Mouse (Mus musculus) liver, embryonic 16.5 days (tissue): ENCODE data around the gene Nfkb1. TPM values are rescaled to one million over a fixed set of nuclear protein-coding genes. Genes with fewer than 3 reads are reported as not detected.

Experiments
- ATAC-seq: fragments of 200-750 bp; cut with Nextera tagmentation; 2 replicates; pipeline ENCODE4 v1.8.0; 2017; ENCODE audit warnings: low read depth, mild to moderate bottlenecking, moderate number of reproducible peaks, moderate library complexity
- H3K27ac ChIP-seq: fragments of 300-500 bp; sonication (generic); 2 replicates; pipeline ENCODE4 v1.5.1; 2014; ENCODE audit warnings: mild to moderate bottlenecking, low read length
- H3K27me3 ChIP-seq: fragments of 300-500 bp; sonication (generic); 2 replicates; pipeline ENCODE4 v1.6.1; 2014; ENCODE audit warnings: low read depth, low read length, mixed read lengths; ENCODE audit not compliant: control insufficient read depth, insufficient read depth
- H3K36me3 ChIP-seq: fragments of 300-500 bp; sonication (generic); 2 replicates; pipeline ENCODE4 v1.6.1; 2014; ENCODE audit warnings: mild to moderate bottlenecking; ENCODE audit not compliant: control insufficient read depth, insufficient read depth
- H3K4me1 ChIP-seq: fragments of 300-500 bp; sonication (generic); 2 replicates; pipeline ENCODE4 v1.6.1; 2014; ENCODE audit warnings: low read depth, low read length, mixed read lengths; ENCODE audit not compliant: control insufficient read depth
- H3K4me2 ChIP-seq: fragments of 300-500 bp; sonication (generic); 2 replicates; pipeline ENCODE4 v1.6.1; 2014; ENCODE audit warnings: low read depth, low read length, mixed read lengths
- H3K4me3 ChIP-seq: fragments of 300-500 bp; sonication (generic); 2 replicates; pipeline ENCODE4 v1.5.1; 2014; ENCODE audit warnings: low read depth, mild to moderate bottlenecking, low read length
- H3K9ac ChIP-seq: fragments of 300-500 bp; sonication (generic); 2 replicates; pipeline ENCODE4 v1.6.1; 2014; ENCODE audit warnings: low read depth, low read length
- H3K9me3 ChIP-seq: fragments of 300-500 bp; sonication (generic); replicated peaks from 2 replicates; pipeline ENCODE4 v1.6.1; 2016; ENCODE audit warnings: low read length; ENCODE audit not compliant: control insufficient read depth
- WGBS: fragments of 180-500 bp; shearing (Covaris S2); extraction: QIAGEN DNeasy Blood & Tissue Kit; methylation state at CpG from one replicate; pipeline ENCODE4 v1.1.7; 2014; ENCODE audit not compliant: insufficient replicate concordance; 5-methylcytosine and 5-hydroxymethylcytosine counted together
- polyA plus RNA-seq: library from polyadenylated mRNA; unstranded; fragments of >200 nt; fragmentation: Nextera tagmentation; extraction: Ambion mirVana; gene quantifications from 2 replicates; pipeline ENCODE4 v1.2.1, GENCODE M21; 2015

The Nfkb1 gene
- polyA plus RNA-seq, 1 experiment from 2014 or later = 10.7 TPM

DNA sequence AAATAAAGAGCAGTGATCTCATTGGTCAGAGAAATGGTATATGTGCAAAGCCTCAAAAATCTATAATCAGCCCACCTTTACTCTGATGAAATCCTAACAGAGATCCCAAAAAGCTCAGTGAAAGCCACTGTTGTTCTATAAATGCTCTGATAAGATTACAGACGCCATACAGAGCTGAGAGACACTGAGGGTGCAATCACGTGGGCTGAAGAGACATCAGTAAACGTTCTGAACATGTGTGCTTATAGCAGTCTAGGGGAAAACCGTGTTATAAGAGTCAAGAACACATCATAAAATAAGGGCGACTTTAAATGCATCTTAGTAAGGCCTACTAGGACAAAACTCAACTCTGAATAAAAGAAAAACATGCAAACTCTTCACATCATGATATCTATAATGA is 14.3 kb downstream of the Nfkb1 start:
- Histone ChIP-seq H3K4me3 (no peak overlapping the region), H3K27ac (no peak overlapping the region), H3K9me3 (no peaks in the 10 kb centered on the region), H3K9ac (no peak overlapping the region), H3K36me3 (no peaks in the 10 kb centered on the region), H3K27me3 (no peaks in the 10 kb centered on the region), H3K4me1 (peaks cover 20% of the 10 kb centered on the region), H3K4me2 (no peak overlapping the region)
- WGBS = 30% methylated on average over 5 of the region's 5 CpGs
- 0 out of 2 replicates have a peak, but pooled peaks have one; percentile 3 for ATAC-seq

DNA sequence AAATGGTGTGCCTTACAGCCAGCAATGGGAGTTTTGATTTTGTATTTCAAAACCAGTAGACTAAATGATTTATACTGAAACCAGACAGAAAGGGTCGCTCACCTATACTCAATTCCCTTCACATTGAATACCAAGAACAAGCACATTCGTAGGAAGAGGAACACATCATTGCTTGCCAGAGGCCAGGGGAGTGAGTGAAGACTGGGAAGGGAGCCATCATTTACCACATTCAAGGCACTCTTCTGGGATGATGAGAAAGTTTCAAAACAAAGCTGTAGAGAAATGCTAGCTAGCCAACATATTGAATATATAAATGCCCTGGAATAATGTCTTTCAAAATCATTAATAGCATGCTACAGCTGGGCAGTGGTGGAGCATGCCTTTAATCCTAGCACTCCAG is 15.0 kb downstream of the Nfkb1 start:
- Histone ChIP-seq H3K4me3 (no peak overlapping the region), H3K9ac (no peak overlapping the region), H3K4me1 (peaks cover 17% of the 10 kb centered on the region), H3K27me3 (no peaks in the 10 kb centered on the region), H3K4me2 (no peak overlapping the region), H3K27ac (no peak overlapping the region), H3K36me3 (no peaks in the 10 kb centered on the region), H3K9me3 (no peaks in the 10 kb centered on the region)
- WGBS = 61% methylated on average over 2 of the region's 2 CpGs
- ATAC-seq = no peak

DNA sequence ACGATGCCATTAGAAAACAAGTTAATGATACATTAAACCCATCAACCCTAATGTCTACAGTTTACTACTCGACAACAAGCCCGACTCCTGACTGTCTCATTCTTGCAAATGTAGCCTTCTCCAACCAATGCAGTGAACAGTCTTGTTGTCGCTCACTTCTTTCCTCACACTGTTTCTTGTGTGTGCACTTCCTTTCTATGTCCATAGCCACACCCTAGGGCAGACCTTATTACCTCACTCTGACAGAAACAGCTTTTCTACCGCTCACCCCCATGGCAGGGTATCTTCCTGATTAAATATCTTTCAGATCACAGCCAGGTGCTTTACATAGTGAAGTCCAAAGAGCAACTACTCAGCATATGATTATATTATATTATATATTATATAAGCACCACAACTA is 15.9 kb downstream of the Nfkb1 start:
- no peak overlapping the region for H3K27ac ChIP-seq
- no peaks in the 10 kb centered on the region for H3K9me3 ChIP-seq
- WGBS = 57% methylated on average over 5 of the region's 5 CpGs
- no peaks in the 10 kb centered on the region for H3K27me3 ChIP-seq
- peaks cover 17% of the 10 kb centered on the region for H3K4me1 ChIP-seq
- no peak for ATAC-seq
- H3K4me3 ChIP-seq = no peak overlapping the region
- no peak overlapping the region for H3K4me2 ChIP-seq
- H3K9ac ChIP-seq = no peak overlapping the region
- H3K36me3 ChIP-seq = no peaks in the 10 kb centered on the region

DNA sequence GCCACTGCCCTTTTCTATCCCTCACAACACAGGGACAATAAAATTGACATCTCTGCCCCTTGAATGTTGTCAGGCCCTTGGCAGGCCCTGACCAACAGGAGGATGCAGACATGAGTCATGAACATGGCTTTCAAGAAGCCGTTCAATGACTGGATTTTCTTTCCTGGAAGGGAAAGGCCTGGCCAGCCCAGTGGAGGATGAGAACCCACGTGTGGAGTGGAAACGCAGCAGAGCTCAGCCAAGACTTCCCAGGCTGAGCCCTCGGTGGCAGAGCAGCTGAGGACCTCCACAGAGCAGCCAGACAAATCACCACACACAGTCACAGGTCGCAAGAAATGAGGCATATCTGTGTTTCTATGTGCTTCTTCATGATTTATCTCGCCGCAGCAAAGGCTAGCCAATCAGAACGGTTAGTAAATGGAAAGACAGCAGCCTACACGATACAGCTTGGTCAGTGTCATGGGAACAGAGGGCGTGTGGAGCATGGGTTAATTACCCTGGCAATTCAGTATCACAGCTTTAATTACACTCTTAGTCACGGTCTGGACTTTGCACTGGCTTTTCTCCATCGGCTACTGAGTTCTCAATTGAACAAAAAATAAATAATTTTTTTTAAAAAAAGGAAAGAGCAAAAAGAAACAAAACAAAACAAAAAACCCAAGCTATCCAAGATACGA is 16.5 kb downstream of the Nfkb1 start:
- Histone ChIP-seq H3K4me3 (no peak overlapping the region), H3K4me1 (peaks cover 17% of the 10 kb centered on the region), H3K4me2 (no peak overlapping the region), H3K9ac (no peak overlapping the region), H3K27me3 (no peaks in the 10 kb centered on the region), H3K9me3 (no peaks in the 10 kb centered on the region), H3K36me3 (no peaks in the 10 kb centered on the region), H3K27ac (no peak overlapping the region)
- WGBS = 52% methylated on average over 13 of the region's 13 CpGs
- no peak for ATAC-seq

DNA sequence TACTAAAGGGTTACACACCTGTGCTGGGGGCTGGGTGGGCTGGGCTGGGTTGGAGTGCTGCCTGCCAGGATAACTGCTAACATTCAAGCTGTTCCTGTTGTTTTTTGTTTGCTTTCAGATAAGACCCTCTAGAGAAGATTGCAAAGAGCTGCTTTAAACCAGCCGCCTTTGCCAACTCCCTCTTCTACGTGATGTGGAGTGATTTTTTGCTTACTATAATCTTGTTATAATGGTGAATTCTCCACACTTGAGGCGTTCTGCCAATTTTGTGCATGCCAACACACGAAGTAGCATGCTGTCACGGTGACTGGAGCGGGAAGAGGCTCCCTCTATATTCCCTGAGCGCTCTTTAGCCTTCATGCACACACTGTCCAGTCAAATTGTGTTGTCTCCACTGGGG is 17.7 kb downstream of the Nfkb1 start:
- H3K4me1 ChIP-seq = peaks cover 17% of the 10 kb centered on the region
- no peak overlapping the region for H3K4me3 ChIP-seq
- no peak for ATAC-seq
- WGBS = 50% methylated on average over 7 of the region's 7 CpGs
- no peaks in the 10 kb centered on the region for H3K36me3 ChIP-seq
- no peaks in the 10 kb centered on the region for H3K27me3 ChIP-seq
- no peak overlapping the region for H3K4me2 ChIP-seq
- H3K9ac ChIP-seq = no peak overlapping the region
- H3K27ac ChIP-seq = no peak overlapping the region
- no peaks in the 10 kb centered on the region for H3K9me3 ChIP-seq

DNA sequence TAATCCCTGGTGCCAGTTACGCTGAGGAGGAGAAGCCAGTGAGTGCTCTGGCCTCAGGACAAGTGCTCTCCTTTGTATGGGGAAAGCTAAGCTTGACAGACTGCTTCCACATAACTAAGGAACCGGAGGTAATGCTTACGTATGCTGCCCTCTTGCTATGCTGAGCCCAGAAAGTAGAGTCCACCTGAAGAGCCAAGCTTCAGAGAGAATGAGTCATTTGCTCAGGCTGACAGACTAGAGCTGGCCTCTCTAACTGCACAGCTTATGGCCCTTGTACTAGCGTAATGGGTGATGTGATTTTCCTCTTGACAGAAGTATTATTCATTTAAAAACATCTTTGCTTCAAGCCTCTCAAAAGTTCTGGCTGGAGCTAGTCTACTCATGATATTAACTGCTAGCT is 18.3 kb downstream of the Nfkb1 start:
- Histone ChIP-seq H3K36me3 (no peaks in the 10 kb centered on the region), H3K27me3 (no peaks in the 10 kb centered on the region), H3K9ac (no peak overlapping the region), H3K27ac (no peak overlapping the region), H3K4me3 (no peak overlapping the region), H3K4me2 (no peak overlapping the region), H3K4me1 (peaks cover 17% of the 10 kb centered on the region), H3K9me3 (no peaks in the 10 kb centered on the region)
- ATAC-seq = no peak
- WGBS = 79% methylated on average over 4 of the region's 4 CpGs

DNA sequence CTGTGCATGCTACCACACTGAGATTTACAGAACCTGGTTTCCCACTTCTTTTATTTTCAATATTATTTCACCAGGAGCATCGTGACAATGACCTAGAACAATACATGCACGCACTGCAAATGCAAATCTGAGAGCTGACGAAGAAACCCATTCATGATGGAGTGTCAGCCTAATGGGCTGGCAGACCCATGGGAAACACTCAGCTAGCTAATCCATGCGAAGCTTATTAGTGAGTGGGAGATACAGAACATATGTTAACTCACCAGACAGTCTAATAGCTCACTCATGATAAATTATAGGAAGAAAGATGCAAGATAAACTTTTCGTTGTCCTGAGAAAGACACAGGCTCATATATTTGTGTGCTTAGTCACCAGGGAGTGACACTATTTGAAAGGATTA is 19.2 kb downstream of the Nfkb1 start:
- no peak overlapping the region for H3K4me3 ChIP-seq
- peaks cover 17% of the 10 kb centered on the region for H3K4me1 ChIP-seq
- no peaks in the 10 kb centered on the region for H3K36me3 ChIP-seq
- 66% methylated on average over 5 of the region's 5 CpGs for WGBS
- no peaks in the 10 kb centered on the region for H3K9me3 ChIP-seq
- ATAC-seq = no peak
- no peak overlapping the region for H3K27ac ChIP-seq
- H3K4me2 ChIP-seq = no peak overlapping the region
- H3K27me3 ChIP-seq = no peaks in the 10 kb centered on the region
- H3K9ac ChIP-seq = no peak overlapping the region

DNA sequence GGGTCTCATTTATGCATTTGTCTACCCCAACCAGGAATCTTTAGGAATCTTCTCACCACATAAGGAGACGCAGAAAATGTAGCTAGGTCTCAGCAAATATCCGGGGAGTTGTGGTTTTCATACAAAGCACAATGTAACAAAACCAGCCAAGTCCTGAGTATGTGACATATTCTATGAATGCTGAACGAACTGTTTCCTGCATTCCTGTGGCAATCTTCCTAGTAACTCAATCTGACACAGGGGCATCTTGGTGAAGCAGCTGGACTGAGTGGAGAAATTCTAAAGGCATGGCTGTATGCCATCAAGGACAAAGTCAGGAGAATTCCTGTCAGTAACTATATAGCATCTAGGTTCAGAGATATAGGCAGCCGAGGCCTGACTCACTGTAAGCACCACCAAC is 20.5 kb downstream of the Nfkb1 start:
- 59% methylated on average over 4 of the region's 4 CpGs for WGBS
- H3K4me1 ChIP-seq = peaks cover 16% of the 10 kb centered on the region
- no peaks in the 10 kb centered on the region for H3K36me3 ChIP-seq
- no peaks in the 10 kb centered on the region for H3K27me3 ChIP-seq
- no peak overlapping the region for H3K4me2 ChIP-seq
- H3K27ac ChIP-seq = no peak overlapping the region
- no peak for ATAC-seq
- H3K9ac ChIP-seq = no peak overlapping the region
- H3K9me3 ChIP-seq = no peaks in the 10 kb centered on the region
- H3K4me3 ChIP-seq = no peak overlapping the region

DNA sequence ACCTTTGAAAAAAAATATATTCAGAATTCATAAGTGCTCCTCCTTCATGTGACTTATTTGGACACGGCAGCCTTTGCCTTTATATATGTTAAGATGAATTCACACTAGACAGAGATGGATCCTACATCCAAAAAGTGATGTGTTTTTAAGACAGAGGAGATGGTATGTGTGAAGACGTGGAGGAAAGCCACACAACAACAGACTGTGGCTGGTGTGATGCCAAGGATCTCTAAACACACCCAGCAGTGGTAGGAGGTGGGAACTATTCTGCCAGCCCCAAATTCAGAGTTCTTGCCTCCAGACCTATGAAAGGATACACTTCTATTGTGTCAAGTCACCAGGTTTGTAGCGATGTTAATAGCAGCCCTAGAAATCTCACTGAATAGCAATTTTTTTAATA is 24.3 kb downstream of the Nfkb1 start:
- H3K9me3 ChIP-seq = no peaks in the 10 kb centered on the region
- no peak overlapping the region for H3K4me2 ChIP-seq
- WGBS = 72% methylated on average over 3 of the region's 3 CpGs
- H3K36me3 ChIP-seq = no peaks in the 10 kb centered on the region
- H3K27ac ChIP-seq = no peak overlapping the region
- H3K9ac ChIP-seq = no peak overlapping the region
- no peaks in the 10 kb centered on the region for H3K27me3 ChIP-seq
- ATAC-seq = no peak
- no peak overlapping the region for H3K4me3 ChIP-seq
- no peaks in the 10 kb centered on the region; the same call in 1 of the 2 replicates for H3K4me1 ChIP-seq
